Mouse (Mus musculus) neutrophil, adult 5-6 weeks (primary cell): Measurements from ENCODE around the gene Ptgs1. TPM values are rescaled to one million over a fixed set of nuclear protein-coding genes. Genes with fewer than 3 reads are reported as not detected.

ENCODE experiments used
- ATAC-seq: fragments of 151-379, 151-347 bp; 2 replicates; pipeline ENCODE4 v1.8.0; 2017; ENCODE audit warnings: mild to moderate bottlenecking, moderate TSS enrichment; ENCODE audit not compliant: insufficient number of reproducible peaks, poor library complexity, low FRiP score, severe bottlenecking; ENCODE audit errors: extremely low read depth
- total RNA-seq: library from RNA; stranded (forward); fragments of 200-1000 nt; gene quantifications from 2 replicates; pipeline ENCODE4 v1.2.3, GENCODE M21; 2017

The Ptgs1 gene
- total RNA-seq, 1 experiment from 2014 or later, result 9.9 TPM

DNA sequence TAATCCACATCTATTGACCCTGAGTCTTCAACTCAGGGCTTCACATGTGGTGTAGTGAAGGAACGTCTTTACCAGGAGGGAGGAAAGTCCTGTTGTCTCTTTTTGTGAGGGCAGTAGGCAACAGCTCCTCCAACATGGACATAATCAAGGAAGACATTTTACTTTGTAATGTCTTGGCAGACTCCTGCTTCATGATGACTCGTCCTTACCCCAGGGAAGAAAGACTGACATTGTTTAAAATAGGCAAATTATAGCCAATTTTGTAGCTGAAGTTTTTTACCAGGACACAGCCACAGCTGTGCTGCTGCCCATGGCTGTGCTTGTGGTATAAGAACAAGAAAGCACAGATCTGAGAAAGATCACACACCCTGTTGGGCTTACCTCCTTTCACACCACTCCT is 8.7 kb downstream of the Ptgs1 start:
- no peak for ATAC-seq

DNA sequence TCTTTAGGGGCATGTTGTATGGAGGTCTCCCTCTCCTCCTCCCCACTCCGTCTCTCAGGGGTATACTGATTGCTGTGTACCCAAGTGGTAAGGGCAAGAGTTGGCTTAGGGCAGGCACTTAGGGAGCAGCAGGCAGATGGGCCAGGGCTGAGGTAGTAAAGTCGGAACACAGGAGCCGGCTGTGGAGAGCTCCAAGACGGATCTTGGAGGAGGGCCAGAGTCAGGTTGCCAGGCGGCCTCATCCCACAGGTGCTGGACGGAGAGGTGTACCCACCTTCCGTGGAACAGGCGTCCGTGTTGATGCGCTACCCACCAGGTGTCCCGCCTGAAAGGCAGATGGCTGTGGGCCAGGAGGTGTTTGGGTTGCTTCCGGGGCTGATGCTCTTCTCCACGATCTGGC is 12.3 kb downstream of the Ptgs1 start:
- ATAC-seq, result no peak

DNA sequence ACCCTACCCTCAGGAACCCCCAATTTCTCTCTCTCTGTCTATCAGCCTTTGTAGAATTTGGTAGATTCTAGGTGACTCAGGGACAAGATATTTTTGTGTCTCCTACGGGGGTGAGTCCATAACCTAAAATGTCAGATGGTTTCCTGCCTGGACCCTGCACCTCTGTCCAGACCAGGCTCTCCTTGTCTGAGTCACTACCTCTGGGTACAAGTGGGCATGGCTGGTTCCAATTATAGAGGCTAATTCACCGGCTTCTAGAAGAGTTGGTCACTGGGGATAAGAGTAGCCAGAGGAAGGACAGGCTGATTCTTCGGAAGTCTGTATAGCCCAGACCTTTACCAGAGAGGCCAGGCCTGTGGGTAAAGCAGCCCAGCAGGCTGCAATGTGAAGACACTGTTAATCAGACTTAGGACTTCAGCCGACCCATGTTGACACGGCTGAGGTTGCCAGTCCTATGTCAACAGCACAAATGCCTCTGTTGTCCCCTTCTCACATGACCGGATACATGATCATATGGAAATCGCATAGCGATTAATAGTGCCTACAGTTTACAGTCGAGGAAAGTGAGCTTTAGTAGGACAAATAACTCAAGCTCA is 13.2 kb downstream of the Ptgs1 start:
- no peak for ATAC-seq

DNA sequence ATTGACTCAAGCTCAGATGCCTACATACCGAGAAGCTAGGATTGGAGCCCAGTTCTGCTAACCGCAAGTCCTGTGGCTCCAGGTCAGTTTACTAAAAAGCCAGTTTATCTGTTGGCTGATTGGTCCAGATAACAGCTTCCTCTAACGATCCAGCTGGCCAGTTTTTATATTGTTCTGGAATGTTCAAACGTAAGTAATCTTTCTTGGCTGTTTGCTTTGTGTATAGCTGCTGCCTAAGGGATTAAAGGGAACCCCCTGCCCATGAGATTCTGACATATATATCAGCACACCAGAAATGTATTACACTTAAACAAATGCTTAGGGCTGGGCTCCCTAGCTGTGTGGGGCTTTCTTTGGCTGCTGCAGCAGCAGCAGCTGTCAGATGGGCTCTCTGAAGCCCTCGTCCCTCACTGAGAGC is 13.7 kb downstream of the Ptgs1 start:
- ATAC-seq, result no peak

DNA sequence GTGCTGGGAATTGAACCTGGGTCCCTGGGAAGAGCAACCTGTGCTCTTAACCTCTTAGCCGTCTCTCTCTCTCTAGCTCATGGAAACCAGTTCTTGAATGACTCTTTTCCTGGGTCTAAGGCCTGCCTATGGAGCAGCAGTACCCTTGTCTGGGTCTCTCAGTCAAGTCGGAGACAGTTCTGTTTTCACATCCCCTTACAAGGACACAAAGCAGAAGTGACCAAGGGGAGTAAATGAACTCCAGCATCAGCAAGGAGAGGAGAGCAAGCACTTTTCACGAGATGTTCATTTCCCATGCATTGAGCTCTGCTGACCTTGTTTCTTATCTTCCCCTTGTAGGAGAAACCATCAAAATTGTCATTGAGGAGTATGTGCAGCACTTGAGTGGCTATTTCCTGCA is 14.5 kb downstream of the Ptgs1 start:
- ATAC-seq, result no peak

DNA sequence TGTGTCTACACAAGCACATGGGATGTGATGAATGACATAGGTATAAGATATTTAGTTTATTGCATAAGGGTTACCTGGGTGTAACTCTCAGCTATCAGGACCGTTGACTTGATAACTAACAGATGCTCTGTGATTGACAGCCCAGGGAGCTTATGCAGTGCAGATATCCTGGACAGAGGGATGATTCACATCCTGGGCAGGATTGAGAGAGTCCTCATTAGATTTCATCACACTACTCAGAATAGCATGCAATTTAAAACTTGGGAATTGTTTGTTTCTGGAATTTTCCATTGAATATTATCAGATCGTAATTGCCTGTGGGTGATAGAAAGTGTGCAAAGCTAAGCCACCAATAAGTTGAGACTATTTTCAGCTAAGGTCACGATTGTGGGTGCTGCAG is 17.7 kb downstream of the Ptgs1 start:
- no peak for ATAC-seq

DNA sequence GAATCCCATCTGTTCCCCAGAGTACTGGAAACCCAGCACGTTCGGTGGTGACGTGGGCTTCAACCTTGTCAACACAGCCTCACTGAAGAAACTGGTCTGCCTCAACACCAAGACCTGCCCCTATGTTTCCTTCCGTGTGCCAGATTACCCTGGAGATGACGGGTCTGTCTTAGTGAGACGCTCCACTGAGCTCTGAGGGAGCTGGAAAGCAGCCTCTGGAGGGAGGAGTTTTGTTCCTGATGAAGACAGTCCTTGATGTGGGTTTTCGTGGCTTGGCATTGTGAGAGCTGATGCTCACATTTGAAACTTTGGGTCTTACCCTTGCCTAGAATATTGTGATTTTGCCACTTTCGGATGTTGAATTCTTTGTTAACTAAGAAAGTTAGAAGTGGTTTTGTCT is 20.9 kb downstream of the Ptgs1 start:
- no peak for ATAC-seq

DNA sequence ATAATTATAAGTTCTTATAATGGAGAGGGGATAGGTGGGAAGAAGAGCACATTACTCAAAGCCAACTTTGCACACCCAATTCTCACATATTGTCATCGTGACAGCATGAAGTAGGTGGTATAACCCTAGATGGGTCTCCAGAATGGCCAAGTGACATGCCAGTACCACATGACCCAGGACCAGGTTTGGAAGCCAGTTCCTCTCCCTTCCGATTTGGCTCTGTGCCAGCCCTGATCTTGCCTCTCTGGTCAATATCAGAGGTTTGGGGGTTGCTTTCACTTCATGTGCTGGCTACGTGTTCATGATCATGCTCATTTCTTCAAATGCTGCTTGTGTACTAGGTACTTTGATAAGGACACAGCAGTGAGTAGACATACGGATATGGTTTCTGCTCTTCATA is 22.3 kb downstream of the Ptgs1 start:
- ATAC-seq, result no peak

DNA sequence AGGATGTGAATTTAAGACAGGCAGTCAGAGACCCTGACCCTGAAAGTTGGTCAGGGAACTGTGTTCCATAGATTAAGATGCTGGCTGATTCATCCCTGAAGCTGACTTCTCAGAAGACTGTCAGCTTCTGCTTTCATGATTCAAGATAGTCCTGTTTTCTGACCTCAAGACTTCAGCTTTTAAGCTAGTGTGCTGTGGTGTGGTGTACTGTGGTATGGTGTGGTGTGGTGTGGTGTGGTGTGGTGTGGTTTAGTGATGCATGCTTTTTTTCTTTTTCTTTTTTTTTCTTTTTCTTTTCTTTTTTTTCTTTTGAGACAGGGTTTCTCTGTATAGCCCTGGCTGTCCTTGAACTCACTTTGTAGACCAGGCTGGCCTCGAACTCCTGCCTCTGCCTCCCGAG is 24.2 kb downstream of the Ptgs1 start:
- ATAC-seq, result no peak

DNA sequence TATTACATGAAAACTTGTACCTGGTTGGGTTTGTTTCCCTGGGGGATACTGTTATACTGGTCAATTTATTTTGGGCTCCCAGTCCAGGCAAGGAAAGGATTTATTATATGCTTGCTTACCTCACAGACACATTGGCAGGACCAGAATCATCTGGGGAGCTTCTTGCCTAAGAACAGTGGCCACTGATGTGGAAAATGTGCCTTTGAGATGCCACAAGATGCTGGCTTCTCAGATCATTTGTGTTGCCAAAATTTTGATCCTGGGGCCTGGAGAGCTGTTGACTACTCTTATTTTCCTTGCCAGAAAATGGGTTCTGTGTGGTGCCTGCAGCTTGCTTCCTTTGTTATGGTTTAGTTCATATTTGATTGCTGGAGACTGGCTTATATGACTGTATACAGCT is 26.7 kb downstream of the Ptgs1 start:
- ATAC-seq, result no peak

DNA sequence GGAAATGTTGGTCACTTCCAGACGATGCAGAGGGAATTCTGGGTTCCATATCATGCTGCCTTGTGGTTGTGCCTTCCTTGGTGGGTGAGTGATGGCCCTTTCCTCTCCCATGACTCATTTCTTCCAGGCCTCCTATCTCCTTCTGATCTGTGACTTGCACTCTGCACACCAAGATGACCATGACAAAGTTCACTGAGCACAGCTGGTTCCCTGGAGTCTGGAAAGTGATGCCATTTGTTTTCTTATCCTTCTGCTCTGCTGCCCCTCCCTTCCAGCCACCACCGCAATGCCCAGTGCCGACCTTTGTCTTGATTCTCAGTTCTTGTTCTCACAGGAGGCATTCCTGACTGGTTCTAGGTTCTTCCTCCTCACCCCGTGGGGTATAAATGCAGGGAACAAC is 29.2 kb downstream of the Ptgs1 start:
- no peak for ATAC-seq

DNA sequence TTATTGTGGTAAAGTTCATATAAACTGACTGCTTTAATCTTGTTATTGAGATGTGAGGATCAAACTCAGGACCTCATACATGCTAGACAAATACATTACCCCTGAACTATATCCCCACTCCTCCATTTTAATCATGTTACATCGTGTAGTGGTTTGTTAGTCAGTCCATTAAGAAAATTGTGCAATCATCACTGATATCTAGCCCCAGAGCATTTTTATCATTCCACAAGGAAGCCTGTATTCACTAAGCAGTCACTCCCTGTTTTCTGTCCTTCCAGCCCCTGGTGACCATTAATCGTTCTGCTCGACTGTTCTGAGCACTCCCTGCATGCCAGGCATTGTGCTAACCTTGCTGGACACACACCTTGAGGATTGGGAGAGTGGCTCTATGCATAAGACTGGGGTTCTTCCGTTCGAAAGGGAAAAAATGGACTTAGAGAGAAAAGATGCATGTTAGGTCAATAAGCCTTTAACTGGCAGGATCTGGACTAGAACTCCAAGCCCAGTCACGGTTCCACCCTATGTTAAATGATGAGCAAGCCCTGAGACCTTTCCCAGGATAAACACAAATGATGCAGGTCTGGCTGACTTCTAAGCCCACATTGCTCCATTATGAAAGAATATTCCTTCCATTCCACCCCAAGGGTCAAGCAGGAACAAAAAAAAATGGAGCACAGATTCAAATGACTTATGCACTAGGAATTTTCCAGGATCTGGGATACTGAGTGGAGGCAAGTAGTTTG is 29.7 kb downstream of the Ptgs1 start:
- no peak for ATAC-seq

DNA sequence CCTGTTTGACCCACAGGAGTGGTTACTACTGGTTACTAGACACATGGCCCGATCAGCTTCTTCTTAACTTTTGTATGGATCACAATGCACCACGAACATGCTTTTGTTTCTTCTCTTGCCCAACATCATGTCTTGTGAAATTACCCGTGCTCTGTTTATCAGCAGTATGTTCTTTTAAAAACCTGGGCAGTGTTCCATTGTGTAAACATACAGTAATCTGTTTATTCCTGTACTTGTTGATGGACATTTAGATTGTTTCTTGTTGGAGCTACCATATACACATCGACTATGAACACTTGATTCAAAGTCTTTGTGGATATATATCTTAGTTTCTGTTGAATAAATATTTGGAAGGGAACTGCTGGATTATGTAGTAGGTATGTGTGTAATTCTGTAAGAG is 31.8 kb downstream of the Ptgs1 start:
- no peak for ATAC-seq

DNA sequence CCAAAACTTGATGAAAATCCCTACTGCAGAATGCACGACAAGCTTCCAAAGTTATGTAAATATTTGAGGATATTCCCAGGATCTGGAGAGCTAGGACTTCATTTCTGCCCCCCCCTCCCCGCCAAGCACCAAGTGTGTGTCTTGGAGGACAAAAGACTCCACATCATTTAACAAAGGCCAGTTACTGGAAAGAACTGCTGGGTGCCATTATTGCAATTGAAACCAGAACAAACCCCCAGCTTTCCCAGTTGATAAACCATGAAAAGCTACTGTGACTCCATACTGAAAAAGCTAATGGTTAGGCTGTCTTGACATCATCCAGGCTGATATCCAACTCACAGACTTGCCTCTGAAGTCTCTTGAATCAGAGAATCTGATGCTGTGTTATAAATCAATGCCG is 39.2 kb downstream of the Ptgs1 start:
- ATAC-seq, result no peak

DNA sequence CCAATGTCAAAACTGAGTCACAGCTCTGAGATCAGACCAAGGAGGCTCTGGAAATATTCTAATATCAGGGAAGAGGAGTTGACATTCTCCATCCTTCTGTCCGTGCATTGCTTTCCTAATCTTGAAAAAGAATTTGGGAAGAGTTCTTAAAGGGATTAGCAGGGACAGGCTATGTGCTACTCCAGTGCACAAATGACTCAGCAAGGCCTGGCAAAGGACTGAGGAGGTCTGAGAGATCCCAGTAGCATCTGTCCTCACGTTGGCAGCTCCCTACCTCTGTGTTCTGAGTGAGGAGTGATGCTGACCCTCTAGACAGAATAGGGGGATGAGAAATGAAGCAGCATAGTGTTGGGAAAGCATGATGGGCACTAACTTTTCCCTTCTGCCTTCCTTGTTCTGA is 40.0 kb downstream of the Ptgs1 start:
- no peak for ATAC-seq

DNA sequence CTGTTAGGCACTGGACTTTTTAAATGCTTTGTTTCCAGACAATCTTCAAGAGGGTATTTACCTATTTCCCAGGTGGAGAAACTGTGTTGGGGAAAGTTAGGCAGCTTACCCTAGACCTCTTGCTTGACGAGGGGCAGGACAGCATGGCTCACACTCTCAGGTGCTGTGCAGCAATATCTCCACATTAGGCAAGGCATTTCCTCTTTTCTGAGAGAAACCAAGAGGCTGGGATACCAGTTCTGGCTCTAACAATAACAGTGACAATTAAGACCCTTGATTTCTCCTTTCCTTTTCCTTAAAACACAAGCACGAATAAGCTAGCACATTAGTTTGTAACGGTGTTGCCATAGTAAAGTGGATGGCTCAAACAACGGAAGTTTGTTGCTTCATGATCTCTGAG is 40.9 kb downstream of the Ptgs1 start:
- ATAC-seq, result 0 out of 2 replicates have a peak, but pooled peaks have one; percentile 26

DNA sequence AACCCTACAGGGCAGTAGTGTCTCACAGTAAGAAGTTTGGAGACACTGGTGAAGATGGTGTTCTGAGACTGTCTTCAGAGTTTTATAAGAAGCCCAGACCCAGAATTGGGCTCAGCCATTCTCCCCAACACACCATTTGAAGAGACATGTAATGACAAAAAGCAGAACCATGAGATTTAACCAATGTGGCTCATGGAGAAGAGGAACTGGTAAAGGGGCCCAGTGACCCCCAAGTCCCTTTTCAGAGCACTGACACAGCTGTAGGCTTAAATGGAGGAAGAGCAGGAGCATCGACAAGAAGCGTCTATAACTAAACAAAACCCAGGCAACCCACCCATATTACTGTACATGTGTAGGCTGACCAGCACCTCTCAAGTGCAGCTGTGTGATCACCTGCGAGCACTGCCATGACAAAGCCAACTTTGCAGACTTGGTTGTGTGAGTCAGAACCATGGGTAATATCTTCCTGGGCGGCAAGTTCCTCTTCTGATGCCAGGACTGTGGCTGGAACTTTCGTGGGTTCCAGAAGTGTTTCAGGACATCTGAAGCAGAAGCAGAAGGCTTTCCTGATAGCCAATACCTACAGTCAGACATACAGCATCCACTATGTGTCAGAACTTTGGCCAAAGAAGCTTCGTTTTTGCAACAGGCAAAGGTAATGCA is 42.2 kb downstream of the Ptgs1 start:
- ATAC-seq, result peak; percentile 38; the same call in 1 of the 2 replicates

DNA sequence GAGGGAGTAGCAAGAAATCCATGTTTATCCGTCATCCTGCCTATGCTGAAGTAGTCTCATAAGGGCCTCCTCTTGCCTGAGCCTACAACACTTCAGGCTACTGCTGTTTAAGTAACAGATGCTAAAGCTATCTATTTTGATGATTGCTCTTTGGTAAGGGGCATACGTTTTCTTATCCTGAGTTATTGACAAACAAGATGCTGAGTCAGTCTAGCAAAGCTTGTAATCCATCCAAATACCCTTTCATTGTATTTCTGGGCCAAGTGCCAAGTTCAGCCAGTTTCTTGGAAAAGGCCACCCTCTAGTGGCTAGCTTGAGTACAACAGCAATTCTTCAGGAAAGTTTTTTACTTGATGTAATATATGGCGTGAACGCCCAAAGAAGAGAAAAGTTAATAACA is 46.2 kb downstream of the Ptgs1 start:
- no peak for ATAC-seq

DNA sequence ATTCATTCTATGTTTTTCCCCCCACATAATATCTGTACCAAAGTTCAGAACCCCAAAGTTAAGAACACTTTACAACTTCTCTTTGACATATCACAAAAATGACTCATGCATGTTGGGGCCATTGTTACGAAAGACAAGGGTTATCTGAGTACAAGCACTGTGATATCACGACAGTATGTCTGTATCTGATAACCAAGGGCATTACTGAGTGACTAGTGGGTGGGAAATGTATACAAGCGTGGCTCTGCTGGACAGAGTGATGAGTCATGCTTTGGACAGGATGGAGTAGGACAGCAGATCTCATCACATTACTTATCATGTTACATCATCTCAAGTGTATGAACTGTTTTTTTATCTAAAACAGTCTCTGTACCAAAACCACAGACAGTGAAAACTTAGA is 48.5 kb downstream of the Ptgs1 start:
- ATAC-seq, result no peak

DNA sequence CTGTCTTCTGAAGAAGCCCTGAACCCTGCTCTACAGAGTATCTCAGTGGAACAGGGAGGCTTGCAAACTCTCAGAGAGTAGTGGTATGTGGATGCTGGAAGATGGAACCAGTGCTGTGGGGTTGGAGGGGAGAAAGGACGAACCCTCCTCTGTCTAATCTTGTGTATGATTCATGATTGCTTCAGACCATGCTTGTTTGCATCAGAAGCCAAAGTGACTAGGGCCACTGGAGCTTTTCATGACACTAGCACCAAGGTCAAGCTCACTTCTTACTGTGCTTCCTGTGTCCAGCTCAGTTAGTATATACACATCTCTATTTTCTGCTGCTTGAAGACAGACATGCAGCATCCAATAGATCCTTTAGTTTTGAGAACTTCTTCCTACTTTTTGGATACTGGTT is 50.9 kb downstream of the Ptgs1 start:
- ATAC-seq, result no peak
